Mouse (Mus musculus): ENCODE results near the gene Rsph10b.

Rsph10b gene

GRCm38 (mm10) chr5:143932831-143933230 lies at the start of gene Rsph10b:
Rsph10b (plus strand) TSS chr5:143933035.
- no peak for DNase-seq

- no peak for DNase-seq
These were observed 47.6 kb upstream of the Rsph10b start for GRCm38 (mm10) chr5:143885274-143885673.

GRCm38 (mm10) chr5:143890741-143891140 lies 42.1 kb upstream of the Rsph10b start:
- DNase-seq = no peak

- no peak for DNase-seq
These were observed 40.5 kb upstream of the Rsph10b start for GRCm38 (mm10) chr5:143892255-143892886.

GRCm38 (mm10) chr5:143893396-143893795 lies 39.4 kb upstream of the Rsph10b start:
- DNase-seq = no peak

- no peak for DNase-seq
These were observed 35.1 kb upstream of the Rsph10b start, which contains the start of gene Ankrd61 for GRCm38 (mm10) chr5:143897635-143898330. Ankrd61 (minus strand) TSS chr5:143897685.

- DNase-seq = no peak
These were observed 30.7 kb upstream of the Rsph10b start for GRCm38 (mm10) chr5:143902111-143902510.

GRCm38 (mm10) chr5:143903813-143904212 lies 29.0 kb upstream of the Rsph10b start:
- no peak for DNase-seq

- DNase-seq = no peak
These were observed 26.4 kb upstream of the Rsph10b start for GRCm38 (mm10) chr5:143906429-143906828.

- DNase-seq = no peak
These were observed 23.9 kb upstream of the Rsph10b start for GRCm38 (mm10) chr5:143908926-143909325.

GRCm38 (mm10) chr5:143909417-143910400 lies 23.1 kb upstream of the Rsph10b start, which contains the start of the genes Aimp2 and Pms2:
Aimp2 (minus strand) TSS chr5:143909847.
Pms2 (plus strand) TSS chr5:143909964.
- DNase-seq = peak; percentile 93

- no peak for DNase-seq
These were observed 16.6 kb upstream of the Rsph10b start for GRCm38 (mm10) chr5:143916221-143916620.

- peak; percentile 72 for DNase-seq
These were observed 15.4 kb upstream of the Rsph10b start for GRCm38 (mm10) chr5:143917418-143917817.

- no peak for DNase-seq
These were observed 14.7 kb upstream of the Rsph10b start for GRCm38 (mm10) chr5:143918120-143918519.

GRCm38 (mm10) chr5:143924781-143925452 lies 7.9 kb upstream of the Rsph10b start:
- DNase-seq = no peak

- no peak for DNase-seq
These were observed 5.0 kb upstream of the Rsph10b start, which contains the start of gene Gm42421 for GRCm38 (mm10) chr5:143927875-143928274. Gm42421 (plus strand) TSS chr5:143928175.

- DNase-seq = no peak
These were observed 3.5 kb upstream of the Rsph10b start for GRCm38 (mm10) chr5:143929291-143929690.

- DNase-seq = no peak
These were observed 2.2 kb upstream of the Rsph10b start for GRCm38 (mm10) chr5:143930656-143931055.

- DNase-seq = no peak
These were observed 813 bp upstream of the Rsph10b start for GRCm38 (mm10) chr5:143931863-143932580.

- no peak for DNase-seq
These were observed 579 bp downstream of the Rsph10b start for GRCm38 (mm10) chr5:143933414-143933813.

- DNase-seq = no peak
These were observed 1.0 kb downstream of the Rsph10b start for GRCm38 (mm10) chr5:143933875-143934274.

GRCm38 (mm10) chr5:143936156-143936555 lies 3.3 kb downstream of the Rsph10b start:
- DNase-seq = no peak

Measured in thymus, postnatal 25 days (tissue).